Mouse (Mus musculus) activated CD4-positive, CD25-positive, alpha-beta regulatory T cell, adult 4 months (primary cell): ENCODE measurements at regions not wholly inside any gene's neighbourhood (a gene's known extent, or its start where the extent isn't known, plus 50 kb on each side); places are given as distances from the start of the nearest gene placed in this dataset.

Experiments
- ATAC-seq: one replicate; pipeline ENCODE4 v1.8.0; 2017

DNA sequence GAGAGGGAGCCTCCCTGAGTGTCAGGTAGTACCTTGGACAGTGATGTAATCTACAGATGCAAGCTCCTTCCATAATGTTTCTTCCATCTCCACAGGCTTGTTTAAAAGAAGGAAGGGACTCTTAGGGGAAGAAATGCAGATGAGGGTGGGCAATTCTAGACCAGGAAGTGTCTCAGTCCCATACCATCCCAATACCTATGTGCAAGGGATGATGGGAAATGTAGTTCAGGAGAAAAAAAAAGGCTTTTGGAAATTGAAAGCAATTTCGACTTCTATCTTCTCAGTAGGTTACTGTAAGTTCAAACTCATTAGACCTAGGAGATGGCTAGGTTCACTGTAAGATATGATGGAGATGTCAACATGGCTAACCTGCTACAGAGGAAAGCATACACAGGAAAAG, 68.3 kb downstream of the Cd83 start:
- no peak for ATAC-seq

- no peak for ATAC-seq
Measured at GRCm38 (mm10) chr13:43854973-43855372, 70.4 kb downstream of the Cd83 start.

- ATAC-seq: no peak
Measured at GRCm38 (mm10) chr13:43860932-43861331, 76.4 kb downstream of the Cd83 start.

DNA sequence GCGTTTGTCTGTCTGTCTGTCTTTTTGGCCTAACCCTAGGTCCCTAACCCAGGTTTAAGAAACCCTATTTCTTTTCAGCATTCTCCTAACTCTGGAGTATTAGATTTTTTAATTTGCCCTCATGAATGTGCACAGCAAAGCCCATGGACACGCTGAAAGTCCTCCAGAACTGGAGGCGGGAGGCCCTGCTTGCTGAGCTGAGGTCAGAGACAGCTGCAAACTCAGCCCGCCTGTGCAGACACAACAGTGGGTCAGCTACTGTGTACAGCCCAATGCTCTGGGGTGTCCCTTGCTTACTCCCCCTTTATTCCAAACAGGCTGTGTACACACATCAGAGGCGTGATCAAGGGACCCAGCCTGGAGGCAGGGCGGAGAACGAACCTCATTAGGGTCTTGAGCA, 76.8 kb downstream of the Cd83 start:
- no peak for ATAC-seq

DNA sequence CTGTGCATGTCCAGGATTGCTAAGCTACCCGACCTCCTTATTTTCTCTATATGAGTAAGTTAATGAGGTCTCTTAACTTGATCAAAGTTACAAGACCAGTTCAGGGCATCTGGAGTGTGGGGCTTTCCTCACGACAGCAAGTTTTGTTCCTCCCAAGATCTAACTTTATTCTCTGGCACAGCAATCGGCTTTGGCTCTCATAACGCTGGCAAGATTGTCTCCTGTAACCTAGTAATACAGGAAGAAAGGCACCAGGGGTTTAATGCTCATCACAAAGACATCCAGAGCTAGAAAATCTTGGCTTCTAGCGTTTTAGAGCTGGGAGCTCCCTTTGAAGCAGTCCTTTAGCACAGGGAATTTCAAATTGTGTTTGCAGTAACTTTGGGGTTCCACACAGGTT, 77.5 kb downstream of the Cd83 start:
- no peak for ATAC-seq

- no peak for ATAC-seq
Measured at GRCm38 (mm10) chr13:43862586-43862985, 78.0 kb downstream of the Cd83 start.

GRCm38 (mm10) chr13:43863581-43864100, 79.1 kb downstream of the Cd83 start:
- ATAC-seq: no peak

GRCm38 (mm10) chr13:43864153-43864861, 79.7 kb downstream of the Cd83 start:
- ATAC-seq: peak; percentile 98

- ATAC-seq: no peak
Measured at GRCm38 (mm10) chr13:43865036-43865435, 80.5 kb downstream of the Cd83 start.

- no peak for ATAC-seq
Measured at GRCm38 (mm10) chr13:43875895-43876294, 91.3 kb downstream of the Cd83 start.

- no peak for ATAC-seq
Measured at GRCm38 (mm10) chr13:43887284-43887683, 102.7 kb downstream of the Cd83 start.

- no peak for ATAC-seq
Measured at GRCm38 (mm10) chr13:43891928-43892327, 107.4 kb downstream of the Cd83 start.

DNA sequence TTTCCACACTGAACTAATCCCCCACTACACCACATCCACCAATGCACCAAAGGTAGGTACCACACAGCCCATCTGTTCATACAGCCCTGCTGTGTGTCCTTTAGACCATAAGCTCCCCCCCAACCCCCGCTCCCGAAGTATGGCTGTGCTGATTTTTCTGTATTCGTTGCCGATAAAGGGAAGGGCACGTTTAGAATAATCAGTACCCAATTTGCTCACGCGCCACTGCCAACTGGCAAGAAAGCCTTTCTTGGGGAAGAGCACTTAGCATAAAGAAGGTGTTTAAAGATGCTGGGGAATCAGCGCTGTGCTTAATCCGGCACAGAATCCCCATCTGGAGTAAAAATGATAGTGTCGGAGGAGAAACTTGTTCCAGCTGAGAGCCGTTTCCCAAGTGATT, 111.4 kb downstream of the Cd83 start:
- no peak for ATAC-seq

- ATAC-seq: no peak
Measured at GRCm38 (mm10) chr13:43897046-43897445, 112.5 kb downstream of the Cd83 start.

DNA sequence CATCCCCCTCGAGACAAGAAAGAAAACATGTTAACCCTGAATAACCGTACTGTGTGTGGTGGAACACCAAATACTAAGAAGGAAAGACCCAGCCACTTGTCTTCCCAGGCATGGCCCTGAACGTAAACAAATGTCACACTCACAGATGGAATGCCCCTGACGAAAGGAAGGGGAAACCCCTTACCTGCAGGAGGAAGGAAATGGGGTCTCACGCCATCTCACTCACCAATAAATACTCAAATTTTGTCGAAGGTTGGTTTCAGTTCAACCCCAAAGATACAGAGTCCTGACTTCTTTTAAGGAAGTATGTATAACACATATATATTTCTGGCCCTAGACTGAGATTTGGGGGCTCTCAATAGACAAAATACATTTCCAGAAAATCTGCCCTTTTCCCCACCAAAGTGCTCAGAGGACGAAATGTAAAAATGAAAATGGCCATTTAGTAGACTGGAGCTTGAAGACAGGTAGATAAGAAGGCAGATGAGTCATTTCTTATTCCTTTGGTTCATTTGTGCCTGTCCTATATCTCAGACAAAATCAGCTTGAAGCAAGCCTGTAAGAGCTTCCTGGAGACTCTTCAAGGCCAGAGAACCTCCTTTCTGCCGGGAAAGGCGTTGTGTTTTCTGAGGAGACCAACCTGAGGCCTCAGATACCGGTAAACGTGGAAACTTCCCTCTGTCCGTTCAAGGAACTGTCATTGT, 114.1 kb downstream of the Cd83 start:
- peak; percentile 80 for ATAC-seq

- no peak for ATAC-seq
Measured at GRCm38 (mm10) chr13:43900115-43900514, 115.5 kb downstream of the Cd83 start.

- no peak for ATAC-seq
Measured at GRCm38 (mm10) chr13:43900758-43901157, 116.2 kb downstream of the Cd83 start.

- ATAC-seq: no peak
Measured at GRCm38 (mm10) chr13:43903391-43903790, 118.8 kb downstream of the Cd83 start.

GRCm38 (mm10) chr13:43904291-43904690, 119.7 kb downstream of the Cd83 start:
- no peak for ATAC-seq

DNA sequence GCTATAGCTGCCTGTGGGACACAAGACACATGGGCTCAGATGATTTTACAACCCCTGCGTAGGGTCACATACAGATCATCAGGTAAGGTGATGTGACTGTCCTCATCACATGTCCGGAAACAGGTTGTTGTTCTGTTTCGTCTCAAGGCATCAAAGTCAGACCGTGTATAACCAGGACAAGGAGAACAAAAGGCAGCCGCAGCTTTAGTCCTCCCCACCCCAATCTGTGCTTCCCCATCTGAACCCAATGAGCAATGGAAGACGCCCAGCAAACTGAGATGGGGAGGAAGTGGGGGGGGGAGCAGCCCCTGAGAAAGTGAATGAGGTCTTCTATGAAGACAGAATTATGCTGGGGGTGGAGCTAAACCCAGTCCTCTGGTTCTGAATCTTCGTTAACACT, 121.7 kb downstream of the Cd83 start:
- peak; percentile 76 for ATAC-seq

DNA sequence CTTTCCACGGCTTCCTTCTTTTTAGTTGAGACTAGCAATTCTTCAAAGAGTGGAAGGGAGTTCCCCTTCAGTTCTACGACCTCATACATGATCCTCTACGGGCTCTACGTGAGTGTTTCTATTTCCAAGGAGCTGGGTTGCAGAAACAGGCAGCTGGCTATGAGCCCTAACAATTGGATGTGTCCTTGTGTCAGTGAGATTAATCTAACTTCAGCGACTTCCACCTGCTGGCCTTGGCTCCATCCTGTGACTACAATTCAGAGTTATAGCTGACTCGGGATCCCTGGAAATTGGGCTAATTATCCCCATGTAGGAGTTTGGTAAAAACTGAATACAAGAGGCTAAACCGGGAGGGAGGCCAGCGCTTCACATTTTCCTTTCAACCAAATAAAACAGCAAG, 122.8 kb downstream of the Cd83 start:
- ATAC-seq: peak; percentile 64

DNA sequence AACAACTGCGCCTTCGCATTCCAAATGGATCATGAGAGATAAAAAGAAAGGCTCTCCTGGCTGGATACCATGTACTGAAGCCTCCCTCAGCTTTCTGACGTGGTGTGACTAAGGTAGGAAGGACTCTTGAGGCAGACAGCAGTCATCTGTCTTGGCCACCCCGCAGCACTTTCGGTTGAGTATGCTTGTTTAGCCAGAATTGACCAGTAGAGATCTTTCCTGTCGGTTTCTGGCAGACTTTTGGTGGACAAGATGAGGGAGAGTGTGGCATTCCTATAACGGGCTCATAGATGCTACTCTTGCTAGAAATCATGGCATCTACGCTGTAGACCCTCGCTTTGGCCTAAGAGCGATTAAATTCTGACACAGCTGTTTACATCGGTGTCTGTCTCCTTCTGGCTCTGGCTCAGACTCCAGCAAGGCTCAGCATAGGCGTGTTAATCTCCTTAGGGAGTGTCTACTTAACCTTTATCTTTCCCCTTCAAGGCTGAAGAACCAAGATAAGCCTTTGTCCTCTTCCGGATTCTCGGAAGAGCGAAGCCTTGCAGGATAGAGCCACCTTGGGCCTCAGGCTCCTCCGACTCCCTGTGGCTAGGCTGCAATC, 123.6 kb downstream of the Cd83 start:
- no peak for ATAC-seq

DNA sequence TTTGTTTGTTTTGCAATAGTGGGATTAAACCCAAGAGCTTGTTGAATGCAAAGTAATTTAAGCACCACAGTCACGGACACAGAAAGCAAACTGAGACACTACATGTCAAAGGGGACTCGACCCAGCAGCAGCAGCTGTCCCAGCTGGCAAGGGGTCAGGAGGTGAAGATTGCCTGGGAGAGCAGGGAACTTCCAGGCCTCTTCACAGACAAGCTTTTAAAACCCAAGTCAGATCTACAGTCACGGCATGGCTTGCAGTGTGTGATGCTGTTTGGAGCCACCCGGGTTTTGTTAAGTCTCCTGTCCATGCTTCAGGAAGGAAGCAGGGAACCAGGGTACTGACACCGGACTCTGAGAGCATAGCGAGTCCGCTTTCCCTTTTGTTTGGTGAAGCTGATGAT, 125.4 kb downstream of the Cd83 start:
- ATAC-seq: no peak

- ATAC-seq: no peak
Measured at GRCm38 (mm10) chr13:43913476-43913875, 128.9 kb downstream of the Cd83 start.
